Mouse (Mus musculus): ENCODE data around the gene Mapk8ip3.
A peak's percentile ranks its signal among the peaks of the same experiment; 100 is the strongest.

Gene Mapk8ip3

DNA sequence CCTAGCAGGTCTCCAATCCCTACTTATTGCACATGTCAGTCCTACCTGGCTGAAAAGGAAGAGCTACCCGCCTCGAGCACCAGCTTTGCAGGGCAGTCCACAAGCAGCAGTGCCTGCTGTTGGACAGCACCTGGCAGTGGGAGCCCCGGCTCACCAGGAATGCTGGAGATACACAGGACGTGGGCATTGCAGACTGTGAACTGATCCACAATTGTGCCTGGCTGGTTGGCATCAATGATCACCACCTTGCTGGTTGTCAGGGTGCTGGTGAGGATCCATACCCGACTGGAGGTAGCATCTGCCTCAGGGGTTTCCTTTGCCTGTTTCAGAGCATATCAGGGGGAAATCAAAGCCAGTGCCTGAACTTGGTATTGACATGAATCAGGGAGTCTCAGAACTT is 34.7 kb downstream of the Mapk8ip3 start:
- DNase-seq (ENCODE audit: low spot score in 2 of 2): no peak

DNA sequence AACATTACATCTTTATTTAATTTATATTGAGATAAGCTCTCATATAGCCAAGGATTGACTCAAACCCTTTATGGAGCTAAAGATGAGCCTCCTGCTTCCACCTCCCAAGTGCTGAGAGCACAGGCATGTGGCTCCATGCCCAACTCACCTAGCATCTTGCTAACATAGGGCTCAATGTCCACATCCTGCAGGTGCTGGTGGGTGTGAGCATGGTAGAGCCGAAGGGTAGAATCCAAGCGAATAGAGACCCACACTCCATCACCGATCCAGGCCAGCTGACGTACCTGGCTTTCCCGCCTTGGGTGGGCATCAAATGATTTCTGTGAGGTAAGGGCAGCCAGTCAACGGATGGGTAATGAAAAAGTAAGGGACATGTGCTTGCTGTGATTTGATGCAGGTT is 36.8 kb downstream of the Mapk8ip3 start:
- no peak for DNase-seq (ENCODE audit: low spot score in 2 of 2)

DNA sequence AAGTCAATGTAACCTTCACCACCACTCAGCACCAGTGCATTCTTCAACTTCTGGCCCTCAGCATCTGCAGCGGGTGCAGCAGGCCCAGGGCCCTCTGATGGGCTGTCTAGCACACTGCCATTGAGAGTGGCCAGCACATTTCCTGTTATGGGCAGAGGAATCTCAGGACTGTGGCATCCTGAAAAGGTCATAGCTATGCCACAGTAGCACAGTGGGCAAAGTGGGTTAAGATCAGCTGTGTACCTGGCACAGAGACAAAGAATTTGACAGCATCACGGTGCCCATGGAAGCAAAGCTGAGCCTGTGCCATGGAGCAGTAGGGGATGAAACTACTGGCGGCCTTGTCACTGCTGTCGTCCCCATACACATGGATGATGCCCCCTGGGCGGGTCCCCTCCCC is 37.6 kb downstream of the Mapk8ip3 start:
- no peak for DNase-seq (ENCODE audit: low spot score in 2 of 2)

DNA sequence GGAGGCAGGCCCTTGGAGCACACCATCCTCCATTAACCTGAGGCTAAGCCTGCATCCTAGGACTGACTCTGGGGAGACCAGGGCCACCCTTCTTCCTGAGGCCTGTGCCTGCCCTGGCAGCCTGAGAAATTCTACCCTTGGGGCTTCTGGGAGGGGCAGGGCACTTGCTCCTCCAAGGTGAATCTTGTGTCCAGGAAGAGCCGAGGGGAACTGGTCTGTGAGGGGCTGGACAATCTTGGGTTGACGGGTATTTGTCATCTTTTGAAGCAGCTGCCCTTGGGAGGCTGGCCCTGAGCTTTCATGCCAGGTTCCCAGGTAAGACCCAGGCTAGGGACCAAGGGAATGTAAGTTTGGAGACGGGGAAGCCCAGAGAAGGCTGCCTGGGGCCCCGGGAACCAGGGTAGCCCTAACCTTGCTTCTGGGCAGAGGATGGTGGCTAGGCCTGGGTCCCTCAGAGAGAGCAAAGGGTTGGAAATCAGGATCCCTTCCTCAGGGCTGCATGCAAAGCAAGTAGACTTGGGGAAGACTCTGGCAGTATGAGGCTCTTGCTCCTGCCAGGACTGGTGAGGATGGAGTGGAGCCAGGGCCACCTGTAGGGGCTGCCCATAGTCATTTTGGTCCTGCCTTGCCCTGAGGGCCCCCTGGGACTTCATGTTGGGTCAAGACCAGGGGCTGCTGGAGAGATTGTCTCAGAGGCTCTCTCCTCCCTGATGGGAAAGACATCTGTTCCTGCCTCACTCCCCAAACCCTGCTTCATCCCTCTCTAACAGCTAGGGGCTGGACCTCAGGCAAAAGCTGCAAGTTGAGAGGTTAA is 38.5 kb downstream of the Mapk8ip3 start:
- no peak for DNase-seq (ENCODE audit: low spot score in 2 of 2)

DNA sequence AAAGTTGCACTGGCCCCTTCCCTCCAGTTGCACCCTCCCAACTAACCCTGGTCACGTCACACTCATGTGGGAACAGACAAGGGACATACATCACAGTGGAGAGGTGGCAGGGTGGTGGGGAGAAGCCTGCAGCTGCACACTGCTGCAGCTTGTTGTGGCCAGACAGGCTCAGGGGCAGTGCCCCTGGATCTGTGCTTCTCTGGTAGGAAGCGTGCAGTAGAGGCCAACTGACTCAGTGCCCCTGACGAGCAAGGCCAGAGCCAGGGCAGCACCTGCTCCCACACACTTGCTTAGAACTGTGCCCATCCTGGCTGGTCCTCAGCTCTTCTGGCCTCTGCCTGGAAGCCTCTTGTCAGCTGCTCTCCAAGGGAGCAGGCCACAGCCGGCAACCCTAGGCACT is 39.2 kb downstream of the Mapk8ip3 start:
- no peak for DNase-seq (ENCODE audit: low spot score in 2 of 2)

DNA sequence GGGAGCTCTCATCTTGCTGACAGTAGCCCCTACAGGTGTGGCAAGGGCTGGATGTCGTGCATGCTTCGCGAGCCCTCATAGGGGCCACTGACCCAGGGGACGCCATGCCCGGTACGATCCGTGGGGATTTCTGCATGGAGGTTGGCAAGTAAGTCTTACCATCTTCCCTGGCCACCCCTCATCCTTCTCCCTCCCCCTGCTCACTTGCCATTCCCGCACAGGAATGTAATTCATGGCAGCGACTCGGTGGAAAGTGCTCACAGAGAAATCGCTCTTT is 39.8 kb downstream of the Mapk8ip3 start:
- DNase-seq (ENCODE audit: low spot score in 2 of 2): no peak

DNA sequence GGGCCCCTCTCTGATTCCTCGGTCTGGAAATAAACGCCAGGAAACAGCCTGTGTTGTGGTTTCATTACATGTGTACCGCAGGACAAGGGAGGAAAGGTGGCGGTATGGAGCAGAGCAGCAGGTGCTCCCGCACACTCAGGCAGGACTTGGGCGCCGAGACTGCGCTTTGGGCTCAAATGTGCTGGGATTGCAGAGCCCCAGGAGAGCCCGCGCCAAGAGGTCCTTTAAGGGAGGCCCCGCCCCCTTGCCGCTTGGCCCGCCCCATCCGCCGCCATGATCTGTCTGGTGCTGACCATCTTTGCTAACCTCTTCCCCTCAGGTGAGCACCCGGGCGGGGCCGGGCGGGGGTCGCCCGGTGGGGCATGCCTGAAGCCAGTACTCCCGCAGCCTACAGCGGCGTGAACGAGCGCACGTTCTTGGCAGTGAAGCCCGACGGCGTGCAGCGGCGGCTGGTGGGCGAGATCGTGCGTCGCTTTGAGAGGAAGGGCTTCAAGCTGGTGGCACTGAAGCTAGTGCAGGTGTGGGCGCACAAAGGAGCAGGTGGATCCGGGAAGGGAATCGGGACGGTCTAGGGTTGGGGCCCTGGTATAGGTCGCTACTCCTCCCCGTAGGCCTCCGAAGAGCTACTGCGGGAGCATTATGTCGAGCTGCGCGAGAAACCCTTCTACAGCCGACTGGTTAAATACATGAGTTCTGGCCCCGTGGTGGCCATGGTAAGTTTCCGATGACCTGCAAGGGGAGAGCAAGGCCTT is 40.4 kb downstream of the Mapk8ip3 start, which contains the start of gene Nme3:
Gene Nme3, plus strand, starts transcription at position 260 of the 752 bp plus-strand sequence.
- DNase-seq (ENCODE audit: low spot score in 2 of 2): peak; percentile 64 to 66

DNA sequence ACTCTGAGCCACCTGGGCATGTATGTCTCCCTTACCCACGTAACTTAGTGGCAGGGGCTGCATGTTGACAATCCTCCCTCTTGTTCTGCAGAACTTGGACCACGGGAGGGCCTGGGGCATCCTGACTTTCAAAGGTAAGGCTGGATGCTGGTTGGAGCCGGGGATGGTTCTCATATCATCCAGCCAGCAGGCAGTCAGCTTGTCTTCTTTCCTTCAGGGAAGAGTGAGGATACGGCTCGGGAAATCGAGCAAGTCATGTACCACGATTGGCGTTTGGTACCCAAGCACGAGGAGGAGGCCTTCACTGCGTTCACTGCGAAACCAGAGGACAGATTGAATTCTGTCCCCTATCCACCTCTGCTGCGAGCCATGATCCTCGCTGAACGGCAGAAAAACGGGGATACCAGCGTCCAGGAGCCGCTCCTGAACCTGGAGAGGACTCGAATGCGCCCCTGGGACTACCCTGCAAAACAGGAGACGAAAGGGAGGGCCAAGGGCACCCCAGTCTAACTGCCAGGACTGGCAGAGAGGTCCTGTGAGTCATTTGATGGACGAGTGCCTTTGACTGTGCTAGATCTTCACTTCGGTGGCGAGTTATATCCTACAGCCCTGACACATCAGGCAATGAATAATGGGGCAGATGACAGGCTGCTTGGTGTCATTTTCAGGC is 41.1 kb downstream of the Mapk8ip3 start:
- DNase-seq (ENCODE audit: low spot score in 2 of 2): no peak

DNA sequence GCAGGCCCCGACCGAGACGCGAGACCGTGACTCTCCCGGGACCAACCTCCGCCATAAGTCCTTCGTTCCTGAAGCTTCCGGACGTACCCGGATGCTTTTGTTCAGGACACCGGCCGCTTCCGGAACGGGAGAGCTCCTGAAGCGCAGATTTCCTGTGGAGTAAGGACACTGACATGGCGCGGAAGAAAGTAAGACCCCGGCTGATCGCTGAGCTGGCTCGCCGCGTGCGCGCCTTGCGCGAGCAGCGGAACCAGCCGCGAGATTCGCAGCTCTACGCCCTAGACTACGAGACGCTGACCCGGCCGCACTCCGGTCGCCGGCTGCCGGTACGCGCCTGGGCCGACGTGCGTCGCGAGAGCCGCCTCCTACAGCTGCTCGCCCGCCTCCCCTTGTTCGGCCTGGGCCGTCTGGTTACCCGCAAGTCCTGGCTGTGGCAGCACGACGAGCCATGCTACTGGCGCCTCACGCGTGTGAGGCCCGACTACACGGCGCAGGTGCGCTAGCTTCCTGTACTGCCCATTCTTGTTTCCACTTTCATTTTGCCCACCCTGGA is 41.7 kb downstream of the Mapk8ip3 start, which contains the start of the genes Eme2 and Mrps34:
Gene Eme2, minus strand, starts transcription at position 93 of the 553 bp plus-strand sequence.
Gene Mrps34, plus strand, starts transcription at position 122 of the 553 bp plus-strand sequence.
- peak; percentile 80 to 81 for DNase-seq (ENCODE audit: low spot score in 2 of 2)

DNA sequence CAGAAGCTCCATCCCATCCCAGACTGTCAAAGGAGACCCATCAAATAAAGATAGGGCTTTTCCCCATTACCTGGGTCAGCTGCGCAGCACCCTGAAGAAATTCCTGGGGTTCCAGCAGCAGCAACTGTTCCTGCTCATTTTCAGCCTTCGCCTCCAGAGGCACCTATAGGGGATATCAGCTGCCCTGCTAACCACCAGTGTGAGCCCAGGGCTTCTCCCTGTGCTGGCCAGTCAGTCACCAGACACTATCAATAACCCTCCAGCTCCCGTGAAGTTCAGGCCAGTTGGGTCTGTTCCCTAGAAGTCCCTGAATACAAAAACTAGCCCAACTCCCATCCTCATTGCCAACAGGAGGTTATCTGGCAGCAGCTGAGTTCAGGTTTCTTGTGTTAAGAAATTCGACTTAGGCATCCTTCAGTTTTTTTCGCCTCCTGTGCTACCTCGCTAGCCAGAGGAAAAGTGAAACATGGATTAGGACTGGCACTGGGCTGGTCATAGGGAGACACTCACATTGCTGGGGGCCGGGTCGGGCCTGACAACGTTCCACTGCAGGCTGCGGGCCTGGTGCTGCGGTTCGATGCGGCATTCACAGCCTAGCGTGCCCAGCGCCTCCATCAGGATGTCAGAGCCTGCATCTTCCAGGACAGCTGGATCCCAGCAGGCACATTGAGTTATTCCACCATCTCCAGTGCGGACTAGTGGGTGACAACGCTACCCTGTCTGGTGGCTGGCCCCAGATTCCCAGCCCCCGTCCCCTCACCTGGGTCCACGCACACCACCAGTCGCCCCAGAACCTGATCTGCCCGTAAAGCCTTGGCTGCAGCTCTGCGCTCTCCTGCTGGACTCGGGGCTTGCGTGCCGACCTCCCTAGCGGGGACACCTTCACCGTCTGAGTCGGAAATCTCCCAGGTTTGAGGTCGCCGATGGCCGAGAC is 42.4 kb downstream of the Mapk8ip3 start:
- DNase-seq (ENCODE audit: low spot score in 2 of 2): no peak

DNA sequence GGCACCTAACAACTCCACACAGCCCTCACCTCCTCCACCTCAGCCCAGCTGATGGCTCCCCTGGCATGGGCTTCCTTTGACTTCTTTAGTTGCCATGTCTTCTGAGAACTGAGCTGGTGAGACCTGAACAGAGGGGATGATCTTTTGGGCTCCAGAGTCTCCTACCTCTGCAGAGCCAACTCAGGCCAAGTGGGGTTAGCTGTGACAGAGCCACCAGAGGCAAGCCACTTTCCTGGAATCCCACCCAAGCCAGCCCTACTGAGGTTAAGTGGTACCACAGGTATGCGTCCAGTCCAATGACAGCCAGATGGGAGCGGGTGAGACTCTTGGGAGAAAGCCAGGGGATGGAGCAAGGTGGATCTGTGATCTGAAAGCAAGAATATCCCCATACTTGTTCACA is 43.5 kb downstream of the Mapk8ip3 start:
- DNase-seq (ENCODE audit: low spot score in 2 of 2): no peak

DNA sequence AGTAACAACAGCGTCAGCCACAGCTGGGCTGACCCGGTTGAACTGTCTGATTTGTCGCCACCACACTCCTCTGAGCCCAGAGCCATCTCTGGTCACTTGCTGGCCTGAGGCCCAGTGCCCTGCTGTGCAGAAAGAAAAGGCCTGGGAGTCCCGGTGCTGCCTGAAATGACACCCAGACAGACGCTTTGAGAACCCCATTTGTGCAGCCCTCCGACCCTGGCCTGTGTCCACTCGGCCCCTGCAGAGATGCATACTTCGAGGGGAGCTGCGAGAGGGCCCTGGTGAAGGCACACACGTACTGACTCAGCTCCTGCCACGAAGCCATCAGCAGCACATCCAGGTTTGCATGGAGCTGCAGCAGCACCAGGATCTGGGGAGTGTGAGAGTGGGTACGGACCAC is 44.0 kb downstream of the Mapk8ip3 start:
- DNase-seq (ENCODE audit: low spot score in 2 of 2): no peak

DNA sequence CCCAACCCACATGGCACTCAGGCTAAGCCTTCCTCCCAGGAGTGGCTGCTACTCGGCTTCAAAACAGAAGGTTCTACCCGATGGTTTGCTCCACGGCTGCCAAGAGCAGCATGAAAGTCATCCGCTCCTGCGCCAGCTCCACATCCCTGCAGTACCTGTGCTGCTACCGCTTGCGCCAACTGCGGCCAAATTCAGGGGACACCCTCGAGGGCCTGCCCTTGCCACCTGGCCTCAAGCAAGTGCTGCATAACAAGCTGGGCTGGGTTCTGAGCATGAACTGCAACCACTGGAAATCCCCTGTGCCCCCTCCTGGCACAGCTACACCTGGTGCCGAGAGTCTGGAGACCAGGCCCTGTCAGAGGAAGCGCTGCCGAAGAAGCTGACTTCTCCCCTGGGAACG is 45.5 kb downstream of the Mapk8ip3 start:
- no peak for DNase-seq (ENCODE audit: low spot score in 2 of 2)

DNA sequence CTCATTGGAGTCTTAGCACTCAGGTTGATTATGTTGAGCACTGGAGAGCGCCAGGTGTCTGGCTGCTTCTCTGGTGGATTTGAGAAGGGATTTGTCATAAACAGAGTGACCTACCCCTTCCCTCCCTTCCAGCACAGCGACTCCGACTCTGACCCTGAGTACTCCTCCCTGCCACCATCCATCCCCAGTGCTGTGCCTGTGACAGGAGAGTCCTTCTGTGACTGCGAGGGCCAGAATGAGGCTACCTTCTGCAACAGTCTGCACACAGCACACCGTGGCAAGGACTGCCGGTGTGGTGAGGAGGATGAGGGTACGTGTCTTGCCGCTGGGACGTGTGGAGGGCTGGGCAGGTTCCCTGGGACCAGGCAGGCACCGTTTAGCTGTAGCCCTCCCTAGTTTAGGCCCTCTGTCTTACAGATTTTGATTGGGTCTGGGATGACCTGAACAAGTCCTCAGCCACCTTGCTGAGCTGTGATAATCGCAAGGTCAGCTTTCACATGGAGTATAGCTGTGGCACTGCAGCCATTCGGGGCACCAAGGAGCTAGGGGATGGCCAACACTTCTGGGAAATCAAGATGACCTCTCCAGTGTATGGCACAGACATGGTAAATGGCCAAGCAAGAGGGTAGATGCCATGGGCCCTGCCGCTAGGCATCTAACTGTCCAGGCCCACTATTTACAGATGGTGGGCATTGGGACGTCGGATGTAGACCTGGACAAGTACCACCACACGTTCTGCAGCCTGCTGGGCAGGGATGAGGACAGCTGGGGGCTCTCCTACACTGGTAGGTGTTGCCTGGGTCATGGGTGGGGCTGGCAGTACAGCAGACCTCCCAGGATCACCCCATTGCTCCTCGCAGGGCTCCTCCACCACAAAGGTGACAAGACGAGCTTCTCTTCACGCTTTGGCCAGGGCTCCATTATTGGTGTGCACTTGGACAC is 46.4 kb downstream of the Mapk8ip3 start:
- no peak for DNase-seq (ENCODE audit: low spot score in 2 of 2)

DNA sequence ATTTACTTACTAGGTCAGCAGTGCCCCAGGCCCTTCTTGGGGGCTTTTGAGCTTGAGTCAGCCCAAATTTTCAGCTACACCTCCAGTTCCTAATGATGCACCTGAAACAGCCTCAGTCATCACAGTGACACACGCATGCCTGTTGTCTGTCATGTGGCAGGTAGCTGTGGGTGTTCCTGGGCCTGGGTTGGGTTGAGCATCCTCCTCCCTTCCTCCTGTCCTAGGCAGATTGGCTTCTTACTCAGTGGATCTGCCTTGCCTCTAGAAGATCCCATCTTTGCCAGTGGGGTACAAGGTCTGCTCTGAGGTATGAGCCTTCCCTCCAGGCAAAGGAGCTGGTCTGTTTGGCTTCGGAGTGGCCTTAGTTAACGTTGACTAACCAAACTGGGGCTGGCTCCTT is 47.9 kb downstream of the Mapk8ip3 start:
- no peak for DNase-seq (ENCODE audit: low spot score in 2 of 2)

DNA sequence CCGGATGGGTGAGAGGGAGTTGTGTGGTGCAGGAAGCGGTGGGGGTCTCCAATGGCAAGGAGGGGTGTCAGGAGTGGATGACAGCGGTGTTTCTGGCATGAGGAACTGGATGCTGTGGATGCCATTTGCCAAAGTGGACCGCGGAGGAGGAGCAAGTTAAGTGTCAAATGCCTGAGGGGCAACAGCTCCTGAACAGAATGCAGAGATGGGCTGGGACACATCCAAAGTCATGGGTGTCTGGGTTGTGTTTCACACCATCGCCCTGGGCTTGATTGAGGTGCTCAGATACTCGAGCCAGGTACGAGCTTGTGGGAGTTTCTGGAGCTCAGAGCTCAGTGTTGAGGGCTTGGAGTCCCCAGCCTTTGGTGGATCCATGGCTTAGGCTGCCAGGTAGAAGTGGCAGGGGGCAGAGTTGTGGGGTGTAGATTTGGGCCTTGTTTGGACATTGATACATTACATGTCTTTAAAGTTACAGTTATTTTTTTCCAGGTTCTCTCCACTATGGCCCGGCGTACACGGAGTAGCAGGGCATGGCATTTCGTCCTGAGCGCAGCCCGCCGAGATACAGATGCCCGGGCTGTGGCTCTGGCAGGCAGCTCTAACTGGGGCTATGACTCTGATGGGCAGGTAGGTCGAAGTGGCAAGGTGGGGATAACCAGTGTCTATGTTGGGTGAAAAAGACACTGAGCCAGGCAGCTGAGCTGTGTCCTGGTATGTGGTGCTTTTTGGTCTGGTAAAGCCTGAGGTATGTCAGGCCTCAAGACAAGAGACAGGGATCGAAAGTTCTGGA is 49.3 kb downstream of the Mapk8ip3 start:
- no peak for DNase-seq (ENCODE audit: low spot score in 2 of 2)

DNA sequence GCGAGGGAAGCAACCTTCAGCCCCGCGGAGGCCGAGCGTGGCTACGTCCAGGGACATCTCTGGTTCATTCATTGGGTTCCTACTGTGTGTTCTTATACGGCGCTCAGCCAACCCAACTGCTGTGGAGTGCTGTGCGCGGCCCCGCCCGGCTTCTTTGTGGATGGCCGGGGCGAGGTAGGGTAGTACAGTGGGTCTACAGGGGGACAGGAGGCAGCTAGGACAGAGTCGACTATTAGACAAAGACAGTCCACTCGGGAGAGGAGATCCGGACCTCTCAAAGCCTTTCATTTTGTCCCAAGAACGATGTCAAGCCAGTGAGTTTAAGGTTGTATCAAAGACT is 49.9 kb downstream of the Mapk8ip3 start:
- no peak for DNase-seq (ENCODE audit: low spot score in 2 of 2)

DNA sequence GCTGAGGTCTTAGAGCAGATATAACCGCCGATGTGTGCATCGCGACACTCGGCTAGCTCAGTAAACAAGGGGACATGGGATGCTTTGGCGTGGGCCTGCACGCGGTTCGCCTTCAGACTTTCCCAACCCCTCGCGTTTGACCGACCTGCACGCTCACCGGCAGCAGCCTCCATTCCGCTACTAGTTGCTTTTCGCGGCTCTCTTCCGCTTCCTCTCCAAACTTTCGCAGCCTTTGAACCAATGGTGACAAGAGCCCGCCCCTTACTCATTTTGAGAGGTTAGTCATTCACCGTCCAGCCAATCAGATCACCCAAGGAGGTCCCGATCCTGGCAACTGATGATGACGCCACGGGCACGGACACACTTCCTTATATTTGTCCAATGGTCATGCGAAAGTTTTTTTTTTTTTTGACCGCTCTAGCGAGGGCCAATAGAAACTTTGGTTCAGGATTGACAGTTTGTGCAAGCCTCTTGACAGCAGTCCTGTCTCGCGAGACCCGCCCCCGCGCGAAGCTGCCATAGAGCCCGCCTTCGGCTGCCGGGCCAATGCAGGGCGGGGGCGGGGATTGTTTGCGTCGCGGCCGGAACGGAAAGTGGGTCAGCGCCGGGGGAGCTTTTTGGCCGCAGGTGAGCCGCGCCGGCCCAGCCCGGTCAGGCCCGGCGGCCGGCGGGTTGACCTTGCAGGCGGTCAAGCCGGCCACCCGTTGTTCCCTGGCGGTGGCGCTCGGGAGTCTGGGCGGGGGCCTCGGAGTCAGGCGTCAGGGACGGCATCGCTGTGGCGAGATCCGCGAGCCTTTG is 50.4 kb downstream of the Mapk8ip3 start, which contains the start of the genes Nubp2 and Spsb3:
Gene Nubp2, minus strand, starts transcription at position 216 of the 798 bp plus-strand sequence.
Gene Spsb3, plus strand, starts transcription at position 510 of the 798 bp plus-strand sequence.
- DNase-seq (ENCODE audit: low spot score in 2 of 2): peak; percentile 99 to 100
